Mouse (Mus musculus) liver, embryonic 14.5 days (tissue): Measurements from ENCODE around the gene Tmem200c.
A peak's percentile ranks its signal among the peaks of the same experiment; 100 is the strongest.

ENCODE experiments used
- CTCF ChIP-seq: IDR thresholded peaks from 2 replicates; pipeline ENCODE4 v1.5.1; 2016; ENCODE audit warnings: antibody characterized with exemption, low read depth, control low read depth
- EP300 ChIP-seq: IDR thresholded peaks from 2 replicates; pipeline ENCODE4 v1.6.1; 2016; ENCODE audit warnings: antibody characterized with exemption, low read depth

DNA sequence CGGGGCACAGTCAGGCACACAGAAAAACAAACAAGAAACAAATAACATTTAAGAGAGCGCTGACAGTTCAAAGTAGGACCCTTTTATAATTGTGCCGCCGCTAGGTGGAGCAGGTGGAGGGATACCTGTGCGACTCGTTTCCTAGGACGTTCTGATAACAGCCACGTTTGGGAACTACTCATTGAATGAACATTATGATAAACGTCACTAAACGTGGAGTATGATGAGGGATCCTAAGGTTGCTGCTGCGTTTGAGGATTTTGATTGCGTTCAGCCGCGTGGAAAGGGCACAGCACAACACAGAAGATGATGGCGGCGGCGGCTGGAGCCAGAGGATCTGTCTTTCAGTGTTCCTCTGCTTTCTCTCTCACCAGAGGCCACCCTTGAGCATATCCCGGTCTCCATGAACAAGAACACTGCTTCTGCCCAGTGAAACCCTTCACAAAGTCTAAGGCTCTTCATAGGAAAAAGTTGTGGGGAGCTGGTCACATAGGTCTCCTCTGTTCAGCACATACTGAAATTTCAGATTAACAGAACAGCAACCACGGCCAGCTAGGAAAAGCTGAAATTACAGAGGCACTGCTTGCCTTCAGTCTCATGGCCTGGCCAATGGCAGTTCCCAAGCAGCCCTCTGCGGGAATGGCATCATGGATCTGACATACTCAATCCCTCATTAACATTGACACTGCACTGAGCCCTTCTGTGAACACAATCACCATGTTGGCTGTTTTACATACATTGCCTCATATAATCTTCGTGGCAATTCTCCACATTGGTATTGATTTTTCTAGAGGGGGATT, 55.5 kb downstream of the Tmem200c start:
- TF ChIP-seq EP300 (no peak), CTCF (peak; percentile 38)
